In the genomic region with DNA sequence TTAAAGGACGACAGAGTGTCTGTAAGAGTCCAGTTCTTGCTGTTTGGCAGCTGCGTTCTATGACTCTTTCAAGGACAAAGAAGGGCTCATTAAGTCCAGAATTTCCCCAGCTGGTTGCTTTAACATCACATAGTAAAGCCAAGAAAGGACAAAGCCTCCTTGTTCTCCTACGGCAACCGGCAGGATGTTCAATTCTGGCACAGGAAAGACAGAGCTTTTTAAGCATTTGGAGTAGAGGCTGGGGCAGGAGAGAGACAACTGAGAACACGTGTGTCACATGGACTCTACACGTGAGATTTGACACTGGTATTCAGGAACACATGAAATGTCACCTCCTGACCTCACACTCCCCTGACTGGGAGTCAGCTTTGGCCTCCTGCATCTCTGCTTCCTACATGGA, we compare ENCODE assay signal across 9 mouse cellular contexts.
DNase-seq lines count a peak whose midpoint lies in the region; ATAC-seq and TF ChIP-seq lines count a peak whose summit lies in the region.
"Had no signal": no experiment of that assay in that cellular context is flagged by ENCODE, and none has a peak within 500 bp of the region (broad histone marks: within the 10 kb centered on the region; RNA-seq: fewer than 3 reads in every experiment).

No protein-coding gene starts in this region.

- H3K9me3 ChIP-seq in lung, embryonic 14.5 days (ENCODE audit: low read depth, low read length), result no peaks in the 10 kb centered on the region
- H3K9me3 ChIP-seq in lung, postnatal 0 days (ENCODE audit: low read length), result no peaks in the 10 kb centered on the region
- H3K9me3 ChIP-seq in hindbrain, embryonic 13.5 days, result no peaks in the 10 kb centered on the region
- H3K9me3 ChIP-seq in neural tube, embryonic 14.5 days (ENCODE audit: control insufficient read depth, low read length), result no peaks in the 10 kb centered on the region
- H3K9me3 ChIP-seq: heart, embryonic 13.5 days; liver, embryonic 15.5 days had no signal

- H3K4me2 ChIP-seq in lung, embryonic 14.5 days, result no peak overlapping the region
- no peak overlapping the region for H3K4me2 ChIP-seq in lung, postnatal 0 days (replicated peaks; ENCODE audit: low read depth, low read length)
- no peak overlapping the region for H3K4me2 ChIP-seq in hindbrain, embryonic 13.5 days
- H3K4me2 ChIP-seq in neural tube, embryonic 14.5 days (ENCODE audit: low read depth, low read length), result no peak overlapping the region
- H3K4me2 ChIP-seq: heart, embryonic 13.5 days; liver, embryonic 15.5 days had no signal

- TF ChIP-seq EP300 in lung, postnatal 0 days (IDR thresholded peaks at IDR 0.05), result no peak

- no peak overlapping the region for H3K27ac ChIP-seq in lung, embryonic 14.5 days (ENCODE audit: low read depth)
- H3K27ac ChIP-seq in lung, postnatal 0 days (ENCODE audit: low read length), result no peak overlapping the region
- no peak overlapping the region for H3K27ac ChIP-seq in hindbrain, embryonic 13.5 days
- no peak overlapping the region for H3K27ac ChIP-seq in neural tube, embryonic 14.5 days (ENCODE audit: low read depth, low read length)
- H3K27ac ChIP-seq: heart, embryonic 13.5 days; liver, embryonic 15.5 days had no signal

- no peaks in the 10 kb centered on the region for H3K4me1 ChIP-seq in lung, embryonic 14.5 days (ENCODE audit: insufficient read depth)
- no peaks in the 10 kb centered on the region for H3K4me1 ChIP-seq in lung, postnatal 0 days (ENCODE audit: insufficient read depth, low read depth, low read length)
- H3K4me1 ChIP-seq in hindbrain, embryonic 13.5 days (replicated peaks), result 0 out of 2 replicates have a peak, but pooled peaks cover 3% of the 10 kb centered on the region
- no peaks in the 10 kb centered on the region for H3K4me1 ChIP-seq in neural tube, embryonic 14.5 days (ENCODE audit: control insufficient read depth, insufficient read depth, low read length)
- H3K4me1 ChIP-seq: heart, embryonic 13.5 days; liver, embryonic 15.5 days had no signal

- H3K9ac ChIP-seq in lung, embryonic 14.5 days, result no peak overlapping the region
- no peak overlapping the region for H3K9ac ChIP-seq in lung, postnatal 0 days (replicated peaks; ENCODE audit: low read depth)
- H3K9ac ChIP-seq in hindbrain, embryonic 13.5 days, result no peak overlapping the region
- H3K9ac ChIP-seq in neural tube, embryonic 14.5 days (replicated peaks; ENCODE audit: low read depth, low read length), result no peak overlapping the region
- H3K9ac ChIP-seq: heart, embryonic 13.5 days; liver, embryonic 15.5 days had no signal

- TF ChIP-seq CTCF in lung, embryonic 14.5 days (IDR thresholded peaks at IDR 0.05; ENCODE audit: low read depth), result no peak
- no peak for TF ChIP-seq CTCF in lung, postnatal 0 days (IDR thresholded peaks at IDR 0.05)

- DNase-seq in lung, embryonic 14.5 days, result peak; percentile 9
- no peak for DNase-seq in lung, postnatal 0 days (ENCODE audit: low spot score)
- DNase-seq in fibroblast of lung, adult 2 months (ENCODE audit: low read depth), result peak; percentile 23
- DNase-seq in gastrocnemius, postnatal 36 days, result no peak
- no peak for DNase-seq in B cell, adult 2 months

- no peak for ATAC-seq in lung, embryonic 14.5 days (ENCODE audit: insufficient read depth)
- ATAC-seq in lung, postnatal 0 days, result no peak
- peak; percentile 54; the same call in 1 of the 2 replicates for ATAC-seq in hindbrain, embryonic 13.5 days (ENCODE audit: low FRiP score)
- peak; percentile 74; the same call in 1 of the 2 replicates for ATAC-seq in neural tube, embryonic 14.5 days (ENCODE audit: low read depth)

- H3K4me3 ChIP-seq in lung, embryonic 14.5 days (ENCODE audit: low read depth, low read length), result no peak overlapping the region
- no peak overlapping the region for H3K4me3 ChIP-seq in lung, postnatal 0 days (ENCODE audit: low read depth, low read length)
- no peak overlapping the region for H3K4me3 ChIP-seq in hindbrain, embryonic 13.5 days
- no peak overlapping the region for H3K4me3 ChIP-seq in neural tube, embryonic 14.5 days (ENCODE audit: low read depth, low read length)
- H3K4me3 ChIP-seq: heart, embryonic 13.5 days; liver, embryonic 15.5 days had no signal

- no peaks in the 10 kb centered on the region for H3K36me3 ChIP-seq in lung, embryonic 14.5 days (ENCODE audit: insufficient read depth)
- H3K36me3 ChIP-seq in lung, postnatal 0 days (ENCODE audit: insufficient read depth, low read length), result no peaks in the 10 kb centered on the region
- H3K36me3 ChIP-seq in hindbrain, embryonic 13.5 days, result no peaks in the 10 kb centered on the region
- no peaks in the 10 kb centered on the region for H3K36me3 ChIP-seq in neural tube, embryonic 14.5 days (ENCODE audit: control insufficient read depth, insufficient read depth, low read length)
- H3K36me3 ChIP-seq: heart, embryonic 13.5 days; liver, embryonic 15.5 days had no signal

- 56% methylated on average over 6 of the region's 6 CpGs for WGBS in lung, embryonic 14.5 days
- WGBS in lung, postnatal 0 days, result 34% methylated on average over 6 of the region's 6 CpGs
- 18% methylated on average over 6 of the region's 6 CpGs for WGBS in hindbrain, embryonic 13.5 days
- whole genome bisulfite sequencing in neural tube, embryonic 14.5 days, result 13% methylated on average over 6 of the region's 6 CpGs

- H3K27me3 ChIP-seq in lung, embryonic 14.5 days (ENCODE audit: insufficient read depth, low read length), result no peaks in the 10 kb centered on the region
- 0 out of 2 replicates have a peak, but pooled peaks cover 3% of the 10 kb centered on the region for H3K27me3 ChIP-seq in lung, postnatal 0 days (replicated peaks; ENCODE audit: insufficient read depth, low read length)
- no peaks in the 10 kb centered on the region for H3K27me3 ChIP-seq in hindbrain, embryonic 13.5 days
- no peaks in the 10 kb centered on the region for H3K27me3 ChIP-seq in neural tube, embryonic 14.5 days (ENCODE audit: control insufficient read depth, insufficient read depth, low read length)
- H3K27me3 ChIP-seq: heart, embryonic 13.5 days; liver, embryonic 15.5 days had no signal

- intact Hi-C loops in gastrocnemius, postnatal 36 days (cut with DNase I), result no loop called here

Comparison
In these comparisons a context has a peak if more than half of its experiments do, and no peak if none do; other contexts are left out.
1. DNase-seq: peak in lung, embryonic 14.5 days (single experiment) and fibroblast of lung, adult 2 months (single experiment); none in lung, postnatal 0 days (single experiment), gastrocnemius, postnatal 36 days (0 of 2) and B cell, adult 2 months (0 of 2).
2. ATAC-seq: peak in hindbrain, embryonic 13.5 days (single experiment) and neural tube, embryonic 14.5 days (single experiment); none in lung, embryonic 14.5 days (single experiment) and lung, postnatal 0 days (single experiment).